Mouse (Mus musculus): ENCODE data around the gene Nos1ap. TPM values are rescaled to one million over a fixed set of nuclear protein-coding genes. Genes with fewer than 3 reads are reported as not detected.

The Nos1ap gene
- polyA plus RNA-seq, 1 experiment from 2014 or later, result 13.0 TPM

DNA sequence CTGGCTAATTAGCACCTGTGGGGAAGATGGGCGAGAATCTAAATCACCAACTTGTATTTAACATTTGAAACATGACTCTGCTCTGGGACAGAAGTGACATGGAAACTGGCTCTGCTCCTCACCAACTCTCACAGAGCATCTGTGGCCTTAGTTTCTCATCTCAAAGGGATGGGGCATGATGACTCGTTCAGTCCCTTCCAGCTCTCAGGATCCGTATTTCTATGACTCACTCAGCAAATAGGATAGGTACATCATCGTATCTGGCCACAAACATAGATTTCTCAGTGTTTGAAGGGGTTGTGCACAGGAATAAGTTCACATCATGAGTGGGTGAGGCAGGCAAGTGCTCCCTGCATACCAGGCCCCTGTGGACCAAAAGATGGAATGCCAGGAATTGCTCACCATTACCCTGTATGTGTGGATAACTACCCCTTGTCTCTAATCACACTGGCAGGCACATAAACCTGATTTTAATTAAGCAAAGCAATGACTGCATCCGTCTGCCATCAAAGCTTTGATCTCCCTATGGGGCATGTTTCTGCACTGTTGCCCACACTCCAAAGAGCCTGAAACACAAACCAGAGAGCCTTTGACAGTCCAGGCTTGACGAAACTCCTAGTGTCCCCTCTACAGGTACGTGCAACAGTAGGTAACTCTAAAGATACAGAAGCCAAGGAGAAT lies 151.1 kb downstream of the Nos1ap start:
- DNase-seq, result no peak
- no peak overlapping the region for H3K4me2 ChIP-seq (ENCODE audit: low read length)
- no peaks in the 10 kb centered on the region for H3K4me1 ChIP-seq (ENCODE audit: control insufficient read depth, insufficient read depth, low read length)
- WGBS, result 46% methylated on average over 7 of the region's 7 CpGs
- H3K27me3 ChIP-seq (ENCODE audit: control insufficient read depth, insufficient read depth, low read length), result no peaks in the 10 kb centered on the region
- H3K36me3 ChIP-seq (ENCODE audit: control insufficient read depth, insufficient read depth, low read length), result no peaks in the 10 kb centered on the region
- no peaks in the 10 kb centered on the region for H3K9me3 ChIP-seq (ENCODE audit: control insufficient read depth, low read length)
- H3K9ac ChIP-seq (replicated peaks; ENCODE audit: low read length), result no peak overlapping the region
- ATAC-seq (ENCODE audit: low FRiP score, low TSS enrichment), result no peak; the same call in 1 of the 2 replicates
- no peak overlapping the region for H3K4me3 ChIP-seq (replicated peaks; ENCODE audit: low read depth, low read length)
- no peak overlapping the region for H3K27ac ChIP-seq (replicated peaks; ENCODE audit: low read depth, low read length)

DNA sequence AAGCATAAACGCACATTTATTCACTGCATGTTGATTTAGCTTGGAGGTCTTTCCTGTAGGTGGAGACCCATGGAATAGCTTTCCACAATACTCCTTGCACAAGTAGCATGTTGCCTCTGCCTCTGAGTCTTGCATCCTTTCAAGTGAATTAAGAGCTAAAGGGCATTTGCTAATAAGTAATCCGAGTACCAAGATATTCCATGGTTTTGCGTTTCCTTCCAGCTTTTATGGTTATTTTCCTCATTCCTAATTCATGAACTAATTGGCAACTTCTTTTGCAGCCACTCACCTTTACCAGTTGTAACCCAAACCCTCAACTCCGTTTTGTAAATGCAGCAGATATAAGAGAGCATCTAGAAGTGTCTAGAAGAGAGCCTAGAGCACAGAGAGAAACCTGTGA lies 155.5 kb downstream of the Nos1ap start:
- Histone ChIP-seq H3K27me3 (ENCODE audit: control insufficient read depth, insufficient read depth, low read length) (no peaks in the 10 kb centered on the region), H3K4me3 (replicated peaks; ENCODE audit: low read depth, low read length) (no peak overlapping the region), H3K27ac (replicated peaks; ENCODE audit: low read depth, low read length) (no peak overlapping the region), H3K9me3 (ENCODE audit: control insufficient read depth, low read length) (no peaks in the 10 kb centered on the region), H3K4me2 (ENCODE audit: low read length) (no peak overlapping the region), H3K9ac (replicated peaks; ENCODE audit: low read length) (no peak overlapping the region), H3K4me1 (ENCODE audit: control insufficient read depth, insufficient read depth, low read length) (no peaks in the 10 kb centered on the region), H3K36me3 (ENCODE audit: control insufficient read depth, insufficient read depth, low read length) (no peaks in the 10 kb centered on the region)
- ATAC-seq (ENCODE audit: low FRiP score, low TSS enrichment), result no peak
- 92% methylated on average over 4 of the region's 4 CpGs for WGBS
- no peak for DNase-seq

- Histone ChIP-seq H3K4me3 (replicated peaks; ENCODE audit: low read depth, low read length) (no peak overlapping the region), H3K4me1 (ENCODE audit: control insufficient read depth, insufficient read depth, low read length) (no peaks in the 10 kb centered on the region), H3K4me2 (ENCODE audit: low read length) (no peak overlapping the region), H3K27me3 (ENCODE audit: control insufficient read depth, insufficient read depth, low read length) (no peaks in the 10 kb centered on the region), H3K36me3 (ENCODE audit: control insufficient read depth, insufficient read depth, low read length) (no peaks in the 10 kb centered on the region), H3K27ac (replicated peaks; ENCODE audit: low read depth, low read length) (no peak overlapping the region), H3K9me3 (ENCODE audit: control insufficient read depth, low read length) (no peaks in the 10 kb centered on the region), H3K9ac (replicated peaks; ENCODE audit: low read length) (no peak overlapping the region)
- ATAC-seq (ENCODE audit: low FRiP score, low TSS enrichment) (no peak), DNase-seq (no peak)
These were observed 156.0 kb downstream of the Nos1ap start for GRCm38 (mm10) chr1:170433661-170434060.

DNA sequence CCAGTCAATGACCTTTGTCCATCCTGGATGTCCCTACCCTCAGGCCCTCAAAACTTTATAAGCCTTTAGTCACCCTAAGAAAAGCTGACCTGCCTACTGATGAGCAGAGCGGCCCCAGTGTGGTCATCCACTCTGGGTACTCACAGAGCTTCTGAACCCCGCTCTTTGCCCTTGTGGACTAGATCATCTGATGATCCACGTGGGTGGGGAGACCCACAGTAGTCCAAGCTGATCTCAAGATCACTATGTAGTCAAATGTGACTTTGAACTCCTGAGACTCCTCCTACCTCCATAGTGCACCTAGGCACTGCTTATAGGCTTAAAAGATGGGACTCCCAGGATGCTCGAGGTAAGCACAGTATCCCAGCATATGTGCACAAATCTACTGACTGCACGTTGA lies 157.4 kb downstream of the Nos1ap start:
- DNase-seq (no peak), ATAC-seq (ENCODE audit: low FRiP score, low TSS enrichment) (no peak)
- Histone ChIP-seq H3K9me3 (ENCODE audit: control insufficient read depth, low read length) (no peaks in the 10 kb centered on the region), H3K4me2 (ENCODE audit: low read length) (no peak overlapping the region), H3K9ac (replicated peaks; ENCODE audit: low read length) (no peak overlapping the region), H3K36me3 (ENCODE audit: control insufficient read depth, insufficient read depth, low read length) (no peaks in the 10 kb centered on the region), H3K4me1 (ENCODE audit: control insufficient read depth, insufficient read depth, low read length) (no peaks in the 10 kb centered on the region), H3K4me3 (replicated peaks; ENCODE audit: low read depth, low read length) (no peak overlapping the region), H3K27me3 (ENCODE audit: control insufficient read depth, insufficient read depth, low read length) (0 out of 2 replicates have a peak, but pooled peaks cover 4% of the 10 kb centered on the region), H3K27ac (replicated peaks; ENCODE audit: low read depth, low read length) (no peak overlapping the region)
- 88% methylated on average over 5 of the region's 5 CpGs for WGBS

GRCm38 (mm10) chr1:170431312-170431711 lies 158.3 kb downstream of the Nos1ap start:
- WGBS, result 65% methylated on average over 5 of the region's 5 CpGs
- DNase-seq (no peak), ATAC-seq (ENCODE audit: low FRiP score, low TSS enrichment) (no peak)
- Histone ChIP-seq H3K4me2 (ENCODE audit: low read length) (no peak overlapping the region), H3K4me1 (ENCODE audit: control insufficient read depth, insufficient read depth, low read length) (no peaks in the 10 kb centered on the region), H3K4me3 (replicated peaks; ENCODE audit: low read depth, low read length) (no peak overlapping the region), H3K9ac (replicated peaks; ENCODE audit: low read length) (no peak overlapping the region), H3K36me3 (ENCODE audit: control insufficient read depth, insufficient read depth, low read length) (no peaks in the 10 kb centered on the region), H3K27ac (replicated peaks; ENCODE audit: low read depth, low read length) (no peak overlapping the region), H3K9me3 (ENCODE audit: control insufficient read depth, low read length) (no peaks in the 10 kb centered on the region), H3K27me3 (ENCODE audit: control insufficient read depth, insufficient read depth, low read length) (0 out of 2 replicates have a peak, but pooled peaks cover 4% of the 10 kb centered on the region)

DNA sequence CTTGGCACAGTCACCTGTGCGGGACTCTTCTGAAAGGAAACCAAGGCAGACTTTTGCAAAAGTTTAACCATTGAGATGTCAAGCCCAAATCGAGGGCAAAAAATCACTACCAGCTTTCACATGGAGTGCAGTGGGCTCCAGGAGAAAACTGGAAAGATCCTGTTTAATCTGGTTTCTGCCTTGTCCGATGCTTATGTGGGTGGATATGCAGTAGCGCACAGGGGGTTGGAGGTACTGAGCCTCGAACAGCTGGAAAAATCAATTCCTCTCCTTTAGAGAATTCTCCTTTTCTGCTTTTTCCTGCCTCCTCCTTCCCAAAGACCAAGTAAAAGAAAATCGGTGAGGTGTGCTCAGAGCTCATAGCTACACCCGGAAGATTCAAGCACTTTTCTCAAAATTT lies 159.0 kb downstream of the Nos1ap start:
- Histone ChIP-seq H3K27ac (replicated peaks; ENCODE audit: low read depth, low read length) (no peak overlapping the region), H3K4me1 (ENCODE audit: control insufficient read depth, insufficient read depth, low read length) (no peaks in the 10 kb centered on the region), H3K4me2 (ENCODE audit: low read length) (no peak overlapping the region), H3K4me3 (replicated peaks; ENCODE audit: low read depth, low read length) (no peak overlapping the region), H3K27me3 (ENCODE audit: control insufficient read depth, insufficient read depth, low read length) (0 out of 2 replicates have a peak, but pooled peaks cover 4% of the 10 kb centered on the region), H3K36me3 (ENCODE audit: control insufficient read depth, insufficient read depth, low read length) (no peaks in the 10 kb centered on the region), H3K9ac (replicated peaks; ENCODE audit: low read length) (no peak overlapping the region), H3K9me3 (ENCODE audit: control insufficient read depth, low read length) (no peaks in the 10 kb centered on the region)
- no peak for ATAC-seq (ENCODE audit: low FRiP score, low TSS enrichment)
- no peak for DNase-seq
- WGBS, result 88% methylated on average over 7 of the region's 7 CpGs

- H3K27ac ChIP-seq (replicated peaks; ENCODE audit: low read depth, low read length), result no peak overlapping the region
- ATAC-seq (ENCODE audit: low FRiP score, low TSS enrichment) (no peak), DNase-seq (no peak)
- no peak overlapping the region for H3K9ac ChIP-seq (replicated peaks; ENCODE audit: low read length)
- H3K4me2 ChIP-seq (ENCODE audit: low read length), result no peak overlapping the region
- 0 out of 2 replicates have a peak, but pooled peaks cover 2% of the 10 kb centered on the region for H3K4me1 ChIP-seq (ENCODE audit: control insufficient read depth, insufficient read depth, low read length)
- H3K36me3 ChIP-seq (ENCODE audit: control insufficient read depth, insufficient read depth, low read length), result no peaks in the 10 kb centered on the region
- no peaks in the 10 kb centered on the region for H3K9me3 ChIP-seq (ENCODE audit: control insufficient read depth, low read length)
- H3K27me3 ChIP-seq (ENCODE audit: control insufficient read depth, insufficient read depth, low read length), result 0 out of 2 replicates have a peak, but pooled peaks cover 4% of the 10 kb centered on the region
- WGBS, result 80% methylated on average over 6 of the region's 6 CpGs
- H3K4me3 ChIP-seq (replicated peaks; ENCODE audit: low read depth, low read length), result no peak overlapping the region
These were observed 160.0 kb downstream of the Nos1ap start for GRCm38 (mm10) chr1:170429656-170430055.

DNA sequence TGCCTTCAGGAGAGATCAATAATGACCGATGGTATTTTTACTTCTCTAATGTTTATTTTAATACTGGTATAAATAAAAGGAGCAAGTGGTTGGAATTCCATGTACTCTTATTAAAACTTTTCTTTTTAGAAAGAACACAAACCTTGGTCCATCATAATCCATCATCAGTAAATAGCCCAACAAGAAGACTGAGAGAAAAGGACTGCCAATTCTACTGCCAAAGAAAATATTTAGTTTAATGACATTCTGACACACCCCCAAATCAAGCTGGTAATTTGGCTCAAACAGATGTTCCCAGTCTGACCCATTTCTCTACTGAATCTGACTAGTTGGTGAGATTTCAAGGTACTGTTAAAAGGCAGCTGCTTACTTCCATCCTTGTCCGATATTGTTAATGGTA lies 161.5 kb downstream of the Nos1ap start:
- Histone ChIP-seq H3K27ac (replicated peaks; ENCODE audit: low read depth, low read length) (no peak overlapping the region), H3K36me3 (ENCODE audit: control insufficient read depth, insufficient read depth, low read length) (no peaks in the 10 kb centered on the region), H3K27me3 (ENCODE audit: control insufficient read depth, insufficient read depth, low read length) (0 out of 2 replicates have a peak, but pooled peaks cover 4% of the 10 kb centered on the region), H3K9me3 (ENCODE audit: control insufficient read depth, low read length) (no peaks in the 10 kb centered on the region), H3K9ac (replicated peaks; ENCODE audit: low read length) (no peak overlapping the region), H3K4me3 (replicated peaks; ENCODE audit: low read depth, low read length) (no peak overlapping the region), H3K4me2 (ENCODE audit: low read length) (no peak overlapping the region), H3K4me1 (ENCODE audit: control insufficient read depth, insufficient read depth, low read length) (0 out of 2 replicates have a peak, but pooled peaks cover 13% of the 10 kb centered on the region)
- no peak for DNase-seq
- ATAC-seq (ENCODE audit: low FRiP score, low TSS enrichment), result no peak
- WGBS, result 95% methylated on average over 2 of the region's 2 CpGs

GRCm38 (mm10) chr1:170424258-170424889 lies 165.3 kb downstream of the Nos1ap start:
- no peak overlapping the region for H3K9ac ChIP-seq (replicated peaks; ENCODE audit: low read length)
- 0 out of 2 replicates have a peak, but pooled peaks cover 4% of the 10 kb centered on the region for H3K27me3 ChIP-seq (ENCODE audit: control insufficient read depth, insufficient read depth, low read length)
- DNase-seq, result peak; percentile 71
- peak; percentile 77 for ATAC-seq (ENCODE audit: low FRiP score, low TSS enrichment)
- H3K36me3 ChIP-seq (ENCODE audit: control insufficient read depth, insufficient read depth, low read length), result no peaks in the 10 kb centered on the region
- H3K9me3 ChIP-seq (ENCODE audit: control insufficient read depth, low read length), result no peaks in the 10 kb centered on the region
- no peak overlapping the region for H3K4me3 ChIP-seq (replicated peaks; ENCODE audit: low read depth, low read length)
- 0 out of 2 replicates have a peak, but pooled peaks cover 13% of the 10 kb centered on the region for H3K4me1 ChIP-seq (ENCODE audit: control insufficient read depth, insufficient read depth, low read length)
- WGBS, result 18% methylated on average over 10 of the region's 10 CpGs
- peak overlapping the region; percentile 37 for H3K27ac ChIP-seq (replicated peaks; ENCODE audit: low read depth, low read length)
- no peak overlapping the region for H3K4me2 ChIP-seq (ENCODE audit: low read length)
